Mouse (Mus musculus) forebrain, embryonic 11.5 days (tissue): Measurements from ENCODE around the gene Arrb1. TPM values are rescaled to one million over a fixed set of nuclear protein-coding genes. Genes with fewer than 3 reads are reported as not detected.

Source experiments
- ATAC-seq: fragments of 200-750 bp; cut with Nextera tagmentation; replicated peaks from 2 replicates; pipeline ENCODE4 v1.8.0; 2017; ENCODE audit warnings: moderate TSS enrichment; ENCODE audit not compliant: low FRiP score
- DNase-seq: peaks from one replicate; pipeline ENCODE4 v3.0.0-alpha.2; 2017; ENCODE audit warnings: low spot score
- H3K27ac ChIP-seq: fragments of 300-500 bp; sonication (generic); 2 replicates; pipeline ENCODE4 v1.5.1; 2014; ENCODE audit warnings: low read depth, low read length
- H3K27me3 ChIP-seq: fragments of 300-500 bp; sonication (generic); 2 replicates; pipeline ENCODE4 v1.6.1; 2014; ENCODE audit warnings: mild to moderate bottlenecking, low read length, mixed read lengths; ENCODE audit not compliant: control insufficient read depth, insufficient read depth
- H3K36me3 ChIP-seq: fragments of 300-500 bp; sonication (generic); 2 replicates; pipeline ENCODE4 v1.6.1; 2014; ENCODE audit warnings: mild to moderate bottlenecking, low read length, moderate library complexity, mixed read lengths; ENCODE audit not compliant: control insufficient read depth, insufficient read depth
- H3K4me1 ChIP-seq: fragments of 300-500 bp; sonication (generic); replicated peaks from 2 replicates; pipeline ENCODE4 v1.6.1; 2014; ENCODE audit warnings: low read length, mixed read lengths; ENCODE audit not compliant: control insufficient read depth, insufficient read depth
- H3K4me2 ChIP-seq: fragments of 300-500 bp; sonication (generic); 2 replicates; pipeline ENCODE4 v1.6.1; 2014; ENCODE audit warnings: low read depth, mild to moderate bottlenecking, low read length, moderate library complexity, mixed read lengths; ENCODE audit not compliant: severe bottlenecking
- H3K4me3 ChIP-seq: fragments of 300-500 bp; sonication (generic); 2 replicates; pipeline ENCODE4 v1.5.1; 2014; ENCODE audit warnings: low read depth, low read length
- H3K9ac ChIP-seq: fragments of 300-500 bp; sonication (generic); 2 replicates; pipeline ENCODE4 v1.6.1; 2014; ENCODE audit warnings: low read length
- H3K9me3 ChIP-seq: fragments of 300-500 bp; sonication (generic); 2 replicates; pipeline ENCODE4 v1.6.1; 2016; ENCODE audit warnings: low read length, mixed read lengths; ENCODE audit not compliant: control insufficient read depth
- WGBS: fragments of 180-500 bp; shearing (Covaris S2); extraction: QIAGEN DNeasy Blood & Tissue Kit; methylation state at CpG from one replicate; pipeline ENCODE4 v1.1.7; 2014; 5-methylcytosine and 5-hydroxymethylcytosine counted together
- microRNA counts: library from miRNA; unstranded; fragments of <30 nt; microRNA quantifications from one replicate; lab custom pipeline; 2015
- microRNA-seq: library from miRNA; unstranded; fragments of <30 nt; microRNA quantifications from one replicate; pipeline ENCODE4, GENCODE M21; 2016; ENCODE audit not compliant: insufficient number of aligned reads
- polyA plus RNA-seq: library from polyadenylated mRNA; unstranded; fragments of >200 nt; fragmentation: Nextera tagmentation; extraction: Ambion mirVana; gene quantifications from 2 replicates; pipeline ENCODE4 v1.2.1, GENCODE M21; 2014

Arrb1 gene
- polyA plus RNA-seq, 1 experiment from 2014 or later = 4.2 TPM

DNA sequence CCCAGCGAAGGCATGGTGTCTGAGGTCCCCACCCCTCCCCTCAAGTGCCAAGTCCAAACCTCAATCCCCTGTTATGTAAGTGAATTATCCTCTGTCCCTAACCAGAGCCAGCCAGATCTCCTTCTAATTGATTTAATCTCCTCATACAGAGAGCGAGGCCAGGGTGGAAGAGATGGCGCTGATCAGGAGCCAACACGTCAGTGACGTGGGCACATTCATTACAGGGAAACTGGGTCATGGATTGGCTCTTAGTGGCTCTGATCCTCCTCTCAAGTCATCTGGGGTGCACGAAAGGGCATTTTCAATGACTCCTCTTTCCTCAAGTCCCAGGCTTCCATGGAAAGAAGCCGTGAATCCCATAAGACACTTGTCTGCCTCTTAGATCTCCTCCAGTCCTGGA lies 109.4 kb downstream of the Arrb1 start:
- no peak for ATAC-seq
- Histone ChIP-seq H3K27me3 (no peaks in the 10 kb centered on the region), H3K36me3 (no peaks in the 10 kb centered on the region), H3K4me1 (no peaks in the 10 kb centered on the region), H3K4me3 (no peak overlapping the region), H3K9me3 (no peaks in the 10 kb centered on the region), H3K27ac (no peak overlapping the region), H3K9ac (no peak overlapping the region), H3K4me2 (no peak overlapping the region)
- WGBS = 80% methylated on average over 7 of the region's 7 CpGs
- no peak for DNase-seq

- H3K27ac ChIP-seq = no peak overlapping the region
- H3K4me3 ChIP-seq = no peak overlapping the region
- WGBS = 6% methylated on average over 6 of the region's 6 CpGs
- H3K36me3 ChIP-seq = no peaks in the 10 kb centered on the region
- H3K4me1 ChIP-seq = no peaks in the 10 kb centered on the region
- H3K27me3 ChIP-seq = no peaks in the 10 kb centered on the region
- no peak overlapping the region for H3K4me2 ChIP-seq
- DNase-seq = peak; percentile 69
- H3K9ac ChIP-seq = no peak overlapping the region
- H3K9me3 ChIP-seq = no peaks in the 10 kb centered on the region
- no peak for ATAC-seq
These were observed 113.4 kb downstream of the Arrb1 start for GRCm38 (mm10) chr7:99648623-99649022.

DNA sequence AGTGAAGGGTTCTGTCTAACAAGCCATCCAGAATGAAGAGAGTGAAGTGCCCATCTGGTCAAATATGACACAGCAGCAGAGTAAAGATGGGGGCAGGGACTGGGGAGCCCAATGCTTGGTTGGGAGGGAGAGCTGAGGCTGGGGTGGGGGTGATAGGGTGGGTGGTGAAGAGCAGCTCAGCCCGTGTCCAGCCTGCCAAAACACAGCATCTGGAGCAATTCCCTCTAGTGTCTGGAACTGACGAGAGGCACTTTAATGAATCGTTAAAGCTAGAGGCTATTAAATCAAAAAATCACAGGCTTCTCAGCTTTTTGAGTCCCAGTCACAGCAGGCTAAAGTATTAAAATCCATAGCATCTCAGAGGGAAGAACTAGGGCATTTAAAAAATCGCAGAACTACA lies 114.3 kb downstream of the Arrb1 start:
- Histone ChIP-seq H3K9me3 (no peaks in the 10 kb centered on the region), H3K27me3 (no peaks in the 10 kb centered on the region), H3K36me3 (no peaks in the 10 kb centered on the region), H3K4me1 (no peaks in the 10 kb centered on the region), H3K27ac (no peak overlapping the region), H3K9ac (no peak overlapping the region), H3K4me2 (no peak overlapping the region), H3K4me3 (no peak overlapping the region)
- ATAC-seq (no peak), DNase-seq (no peak)
- WGBS = 56% methylated on average over 4 of the region's 4 CpGs

GRCm38 (mm10) chr7:99654244-99654643 lies 119.0 kb downstream of the Arrb1 start:
- no peak for DNase-seq
- ATAC-seq = no peak
- no peaks in the 10 kb centered on the region for H3K9me3 ChIP-seq
- H3K4me3 ChIP-seq = no peak overlapping the region
- WGBS = 85% methylated on average over 11 of the region's 11 CpGs
- no peak overlapping the region for H3K4me2 ChIP-seq
- H3K9ac ChIP-seq = no peak overlapping the region
- no peaks in the 10 kb centered on the region; the same call in 1 of the 2 replicates for H3K36me3 ChIP-seq
- no peaks in the 10 kb centered on the region for H3K27me3 ChIP-seq
- no peak overlapping the region for H3K27ac ChIP-seq
- H3K4me1 ChIP-seq = no peaks in the 10 kb centered on the region

MicroRNAs within 50 kb of the gene (microRNA counts, 519-probe panel; counts per million panel counts)
- 31.2 counts per million for microRNA mmu-miR-326 (lab: Ali Mortazavi, UCI)

Small RNA genes lying within 50 kb of the gene (microRNA-seq; reads per million reads assigned to microRNA genes)
- gene Mir326 = 33.7 reads per million, percentile 22 among the genes with 10 or more reads in this experiment

Other genes starting within 250 kb of the Arrb1 start
- 239 and 255 TPM in 2 replicates for gene Serpinh1, start 182.2 kb upstream of the Arrb1 start, polyA plus RNA-seq
- 18.6 and 19.1 TPM in 2 replicates for gene Gdpd5, start 154.1 kb upstream of the Arrb1 start, polyA plus RNA-seq
- gene Klhl35, start 69.5 kb upstream of the Arrb1 start, polyA plus RNA-seq = 4.7 and 5.5 TPM in 2 replicates
- gene Rps3, start 51.7 kb upstream of the Arrb1 start, polyA plus RNA-seq = 699 and 715 TPM in 2 replicates
- 0.20 and 0.29 TPM in 2 replicates for gene Tpbgl, start 91.6 kb downstream of the Arrb1 start, polyA plus RNA-seq
- 2.2 and 2.4 TPM in 2 replicates for gene Slco2b1, start 175.9 kb downstream of the Arrb1 start, polyA plus RNA-seq
- not detected in 2 replicates for gene Olfr520, start 194.8 kb downstream of the Arrb1 start, polyA plus RNA-seq
- not detected in 2 replicates for gene Olfr521, start 228.0 kb downstream of the Arrb1 start, polyA plus RNA-seq